Mouse (Mus musculus) urinary bladder, postnatal 4 days (tissue): ENCODE data around the gene Oaz1.
"Not testable (repeated sequence)": the region's sequence is repeated elsewhere in the genome, so short reads cannot be mapped to it uniquely, and the experiment has no call there.

Experiments used
- DNase-seq, 2 experiments: peaks; one replicate each; pipeline ENCODE4 v3.0.0; 2021 to 2022; ENCODE audit warnings: low spot score in 2 of 2

Oaz1 gene

DNA sequence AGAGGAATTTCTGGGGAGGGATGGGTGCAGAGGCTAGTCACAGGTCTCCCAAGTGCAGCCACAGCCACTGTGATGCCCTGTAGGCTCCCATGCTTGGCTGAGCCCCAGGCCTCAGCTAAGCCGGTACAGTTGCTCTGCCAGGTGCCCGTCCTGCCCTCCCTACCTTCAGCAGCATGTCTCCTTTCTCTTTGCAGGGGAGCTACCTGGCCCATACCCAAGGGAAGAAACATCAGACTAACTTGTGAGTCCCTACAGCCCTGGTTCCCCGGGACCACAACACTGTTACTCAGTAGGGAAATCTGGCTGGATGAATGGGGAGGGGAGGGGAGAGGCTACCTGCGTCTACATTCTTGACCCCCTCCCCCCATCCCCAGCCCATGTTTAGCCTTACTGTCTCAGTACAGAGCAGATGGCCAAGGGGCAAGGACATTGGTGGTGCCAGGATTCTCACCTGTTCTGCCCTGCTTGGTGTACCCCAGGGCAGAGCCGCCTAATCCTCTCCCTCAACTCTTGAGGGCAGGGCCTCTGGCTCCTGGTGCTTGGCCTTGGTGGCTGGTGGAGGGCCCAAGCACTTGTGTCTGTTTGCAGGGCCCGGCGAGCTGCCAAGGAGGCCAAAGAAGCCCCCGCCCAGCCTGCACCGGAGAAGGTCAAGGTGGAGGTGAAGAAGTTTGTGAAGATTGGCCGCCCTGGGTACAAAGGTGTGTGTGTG is 24.1 kb upstream of the Oaz1 start:
- no peak for DNase-seq

GRCm38 (mm10) chr10:80802996-80803395 is 23.5 kb upstream of the Oaz1 start:
- DNase-seq: no peak

GRCm38 (mm10) chr10:80804340-80804739 is 22.1 kb upstream of the Oaz1 start:
- no peak for DNase-seq

GRCm38 (mm10) chr10:80804916-80805315 is 21.5 kb upstream of the Oaz1 start, which contains the start of gene Amh:
TSS of gene Amh (plus strand) at chr10:80805243.
- DNase-seq: peak in 1 of 2 experiments; percentile 45

DNA sequence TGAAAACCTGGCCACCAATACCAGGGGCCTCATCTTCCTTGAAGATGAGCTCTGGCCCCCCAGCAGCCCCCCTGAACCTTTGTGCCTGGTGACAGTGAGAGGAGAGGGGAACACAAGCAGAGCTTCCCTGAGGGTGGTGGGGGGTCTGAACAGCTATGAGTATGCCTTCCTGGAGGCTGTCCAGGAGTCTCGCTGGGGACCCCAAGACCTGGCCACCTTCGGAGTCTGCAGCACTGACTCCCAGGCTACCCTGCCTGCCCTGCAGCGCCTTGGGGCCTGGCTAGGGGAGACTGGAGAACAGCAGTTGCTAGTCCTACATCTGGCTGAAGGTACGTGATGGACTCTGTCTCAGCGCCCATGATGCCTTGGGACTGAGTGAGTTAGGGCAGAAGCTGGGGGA is 21.1 kb upstream of the Oaz1 start:
- no peak for DNase-seq

GRCm38 (mm10) chr10:80805925-80806324 is 20.5 kb upstream of the Oaz1 start:
- peak; percentile 72 to 84 for DNase-seq

- DNase-seq: no peak
Observed at GRCm38 (mm10) chr10:80806341-80807056, 20.0 kb upstream of the Oaz1 start.

GRCm38 (mm10) chr10:80807057-80807627 is 19.3 kb upstream of the Oaz1 start:
- peak in 1 of 2 experiments; percentile 69 for DNase-seq

DNA sequence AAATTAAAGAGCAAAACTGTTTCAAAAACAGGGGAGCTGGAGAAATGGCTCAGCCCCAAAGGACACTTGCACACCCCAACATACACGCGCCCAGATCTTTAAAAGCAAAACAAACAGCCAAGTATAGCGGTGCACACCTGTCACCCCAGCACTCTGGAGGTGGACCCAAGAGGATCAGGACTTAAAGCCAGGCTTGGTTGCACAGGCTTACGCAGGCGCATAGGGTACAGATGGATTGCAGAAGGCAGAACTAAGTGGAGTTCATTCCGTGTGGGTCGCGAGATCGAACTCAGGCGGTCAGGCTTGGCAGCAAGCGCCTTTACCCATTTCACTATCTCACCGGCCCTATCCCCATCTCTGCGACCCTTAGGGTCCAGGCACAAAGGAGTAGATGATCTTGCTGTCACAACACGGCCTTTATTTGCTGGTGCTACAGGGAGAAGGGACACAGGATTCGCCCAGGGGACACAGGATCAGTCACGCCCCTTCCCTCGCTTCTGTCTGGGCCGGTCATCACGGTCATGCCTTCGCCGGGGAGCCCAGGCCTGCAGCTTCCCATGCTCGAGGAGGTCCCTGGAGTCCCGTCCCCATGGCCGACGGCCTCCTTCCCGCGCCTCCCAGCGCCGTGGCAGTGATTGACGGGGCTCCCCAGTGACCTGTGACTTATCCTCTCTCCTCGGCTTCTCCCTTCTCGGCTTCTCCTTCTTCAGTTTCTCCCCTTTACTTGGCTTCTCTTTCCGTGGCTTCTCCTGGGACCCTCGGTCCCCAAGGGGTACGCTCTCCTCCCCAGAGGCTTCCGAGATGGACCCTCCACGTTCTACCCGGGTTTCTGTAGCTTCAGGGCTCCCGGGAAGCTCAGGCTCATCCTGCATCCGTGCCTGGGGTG is 18.1 kb upstream of the Oaz1 start:
- no peak for DNase-seq

- DNase-seq: no peak
Observed at GRCm38 (mm10) chr10:80808985-80809632, 17.3 kb upstream of the Oaz1 start.

DNA sequence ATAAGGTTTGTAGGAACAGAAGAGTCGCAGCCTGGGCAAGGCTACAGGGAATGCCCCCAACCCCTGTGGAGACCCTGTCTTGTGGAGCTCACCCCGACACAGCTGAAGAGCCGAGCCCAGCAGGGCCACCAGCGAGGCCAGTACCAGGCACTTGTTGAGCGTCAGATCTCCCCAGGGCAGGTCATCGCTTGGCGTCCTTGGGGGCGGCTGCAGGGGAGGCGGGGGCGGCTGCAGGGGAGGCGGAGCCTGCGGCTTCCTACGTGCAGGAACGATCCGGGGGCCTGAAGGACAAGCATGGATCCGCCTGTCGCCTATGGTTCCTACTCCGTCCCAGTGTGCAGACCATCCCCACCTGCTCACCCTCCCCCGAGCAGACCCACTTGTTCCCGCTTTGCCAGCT is 16.4 kb upstream of the Oaz1 start:
- no peak for DNase-seq

- no peak for DNase-seq
Observed at GRCm38 (mm10) chr10:80812391-80813041, 13.9 kb upstream of the Oaz1 start.

DNA sequence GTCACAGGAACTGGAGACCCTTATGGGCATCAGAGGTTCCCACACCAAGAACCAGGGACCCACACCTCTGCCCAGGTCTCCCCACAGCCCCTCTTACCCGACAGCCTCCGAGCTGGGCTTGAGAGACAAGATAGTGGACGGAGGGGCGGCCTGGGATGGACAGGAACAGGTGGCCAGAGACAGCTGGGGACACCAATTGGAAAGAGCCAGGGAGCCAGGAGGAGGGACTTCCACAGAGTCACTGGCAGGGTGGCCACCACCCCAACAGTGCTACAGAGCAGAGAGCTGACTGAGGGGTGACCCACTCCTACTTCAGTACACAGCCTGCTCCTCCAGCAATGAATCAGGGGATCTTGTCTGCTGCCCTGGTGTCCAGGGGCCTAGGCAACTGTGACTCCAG is 13.1 kb upstream of the Oaz1 start, which contains the start of gene Jsrp1:
Gene Jsrp1, minus strand, starts transcription at position 133 of the 400 bp plus-strand sequence.
- no peak for DNase-seq

GRCm38 (mm10) chr10:80814800-80815199 is 11.7 kb upstream of the Oaz1 start:
- DNase-seq: no peak

DNA sequence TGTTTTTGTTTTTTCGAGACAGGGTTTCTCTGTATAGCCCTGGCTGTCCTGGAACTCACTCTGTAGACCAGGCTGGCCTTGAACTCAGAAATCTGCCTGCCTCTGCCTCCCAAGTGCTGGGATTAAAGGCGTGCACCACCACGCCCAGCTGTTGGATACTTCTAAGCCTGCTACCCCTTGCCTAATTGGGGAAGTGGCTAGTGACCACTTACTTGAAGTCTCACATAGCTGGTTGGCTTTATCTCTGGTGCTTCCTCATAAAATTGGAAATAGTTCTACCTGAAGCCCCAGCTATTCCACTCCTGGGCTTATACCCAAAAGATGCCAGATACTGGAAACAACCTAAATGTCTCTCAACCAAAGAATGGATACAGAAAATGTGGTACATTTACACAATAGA is 10.2 kb upstream of the Oaz1 start:
- DNase-seq: not testable (repeated sequence)

DNA sequence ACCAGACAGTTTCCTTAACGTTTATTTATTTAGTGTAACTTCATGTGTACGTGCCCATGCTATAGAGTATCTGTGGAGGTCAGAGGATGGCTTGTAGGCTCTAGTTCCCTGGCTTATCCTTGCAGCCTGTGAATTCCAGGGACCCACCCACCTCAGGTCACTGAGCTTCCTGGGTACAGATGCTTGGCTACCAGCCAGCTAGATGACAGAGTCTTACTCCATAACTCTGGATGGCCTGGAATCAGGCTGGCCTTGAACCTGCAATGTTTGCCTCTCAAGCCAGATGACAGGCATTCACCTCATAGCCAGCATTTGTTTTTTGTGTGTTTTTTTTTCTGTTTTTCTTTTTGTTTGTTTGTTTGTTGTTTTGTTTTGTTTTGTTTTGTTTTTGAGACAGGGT is 9.3 kb upstream of the Oaz1 start:
- no peak for DNase-seq

GRCm38 (mm10) chr10:80817955-80818354 is 8.5 kb upstream of the Oaz1 start:
- DNase-seq: not testable (repeated sequence)

DNA sequence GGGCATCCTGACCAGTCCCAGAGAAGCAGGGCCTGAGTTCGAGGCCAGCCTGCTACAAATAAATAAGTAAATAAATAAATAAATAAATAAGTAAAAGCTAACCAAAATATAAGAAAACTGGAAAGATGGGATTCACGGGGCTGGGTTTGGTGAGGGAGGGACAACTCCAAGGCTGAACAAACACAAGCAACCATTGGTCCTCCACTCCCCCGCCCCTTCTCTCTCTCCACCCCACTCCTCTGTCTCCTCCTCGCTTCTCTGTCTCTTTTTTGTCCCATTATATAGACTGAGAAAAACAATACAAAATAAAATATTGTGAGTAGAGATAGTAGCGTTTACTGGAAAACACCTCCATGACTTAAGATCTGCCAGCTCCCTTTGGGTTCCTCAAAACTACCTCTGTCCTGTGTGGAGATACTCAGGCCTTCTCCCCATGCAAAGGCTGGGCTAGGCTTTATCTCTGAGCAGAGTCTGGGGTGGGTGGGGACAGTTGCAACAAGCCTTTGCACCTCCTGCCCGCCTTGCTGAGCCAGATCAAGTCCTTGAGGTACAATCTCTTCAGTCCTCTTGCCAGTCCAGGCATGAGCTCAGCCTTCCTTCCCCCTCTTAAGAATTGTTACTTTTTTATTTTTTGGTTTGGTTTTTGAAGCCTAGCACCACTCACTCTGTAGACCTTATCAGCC is 7.7 kb upstream of the Oaz1 start:
- DNase-seq: no peak

- no peak for DNase-seq
Observed at GRCm38 (mm10) chr10:80819406-80819805, 7.0 kb upstream of the Oaz1 start.

DNA sequence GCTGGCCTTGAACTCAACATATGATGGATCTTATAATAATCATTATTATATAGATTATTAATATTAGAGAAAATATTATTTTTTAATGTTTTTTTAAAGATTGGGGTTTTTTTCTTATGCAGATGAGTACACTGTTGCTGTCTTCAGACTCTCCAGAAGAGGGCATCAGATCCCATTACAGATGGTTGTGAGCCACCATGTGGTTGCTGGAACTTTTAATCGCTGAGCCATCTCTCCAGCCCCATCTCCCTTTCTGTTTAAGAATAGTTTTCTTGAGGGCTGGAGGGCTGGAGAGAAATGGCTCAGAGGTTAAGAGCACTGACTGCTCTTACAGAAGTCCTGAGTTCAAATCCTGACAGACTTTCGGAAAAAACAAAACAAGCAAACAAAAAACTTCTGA is 4.5 kb upstream of the Oaz1 start:
- DNase-seq: no peak
